Mouse (Mus musculus): ENCODE measurements around the gene Gm20388.

DNA sequence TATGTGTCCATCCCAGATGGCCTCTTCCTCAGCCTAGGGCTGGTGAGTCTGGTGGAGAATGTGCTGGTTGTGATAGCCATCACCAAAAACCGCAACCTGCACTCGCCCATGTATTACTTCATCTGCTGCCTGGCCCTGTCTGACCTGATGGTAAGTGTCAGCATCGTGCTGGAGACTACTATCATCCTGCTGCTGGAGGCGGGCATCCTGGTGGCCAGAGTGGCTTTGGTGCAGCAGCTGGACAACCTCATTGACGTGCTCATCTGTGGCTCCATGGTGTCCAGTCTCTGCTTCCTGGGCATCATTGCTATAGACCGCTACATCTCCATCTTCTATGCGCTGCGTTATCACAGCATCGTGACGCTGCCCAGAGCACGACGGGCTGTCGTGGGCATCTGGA, 3497.0 kb downstream of the Gm20388 start:
- no peak for TF ChIP-seq CTCF (IDR thresholded peaks at IDR 0.05; ENCODE audit: extremely low read depth, insufficient read depth, low read length)
- no peak for TF ChIP-seq POLR2A (IDR thresholded peaks at IDR 0.05; ENCODE audit: extremely low read depth, insufficient read depth, low read length)

Data from cortical plate, adult 2 months (tissue).